Mouse (Mus musculus) left cerebral cortex, postnatal 25 days (tissue): ENCODE measurements around the gene Col9a3. TPM values are rescaled to one million over a fixed set of nuclear protein-coding genes. Genes with fewer than 3 reads are reported as not detected.

Source experiments
- DNase-seq, 2 experiments: peaks; one replicate each; pipeline ENCODE4 v3.0.0; 2022; ENCODE audit warnings: low spot score in 2 of 2, mixed read lengths in 1 of 2
- intact Hi-C: fragments of 180-260 bp; cut with DNase I; formaldehyde crosslinking; loops from one replicate; pipeline ENCODE4 v1.15.1; 2025
- total RNA-seq, 2 experiments: library from RNA; stranded (reverse); gene quantifications; 2 replicates each; pipeline ENCODE4 v1.2.3; 2021

Gene Col9a3
- total RNA-seq, 2 experiments from 2014 or later, result 11.0 to 12.7 TPM

DNA sequence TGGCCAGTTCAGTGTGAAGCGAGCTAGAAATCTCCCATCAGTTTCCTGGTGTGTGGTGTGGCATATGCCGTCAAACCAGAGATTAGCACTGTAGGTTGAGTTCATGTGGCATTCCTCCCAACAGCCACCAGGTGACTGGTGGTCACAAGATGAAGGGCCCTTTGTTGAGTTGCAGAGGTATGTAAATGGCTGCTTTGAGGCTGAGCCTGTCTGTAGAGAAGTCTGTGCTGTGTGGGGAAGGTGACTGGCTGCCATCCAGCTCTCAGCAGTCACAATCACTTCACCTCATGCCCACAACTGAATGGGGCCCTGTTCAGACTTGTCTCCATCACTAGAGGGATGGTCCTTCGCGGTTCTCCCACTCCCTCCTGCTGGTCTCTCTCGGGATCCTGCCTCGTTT lies 7.2 kb downstream of the Col9a3 start:
- DNase-seq, result no peak
- intact Hi-C loops, result no loop called here

DNA sequence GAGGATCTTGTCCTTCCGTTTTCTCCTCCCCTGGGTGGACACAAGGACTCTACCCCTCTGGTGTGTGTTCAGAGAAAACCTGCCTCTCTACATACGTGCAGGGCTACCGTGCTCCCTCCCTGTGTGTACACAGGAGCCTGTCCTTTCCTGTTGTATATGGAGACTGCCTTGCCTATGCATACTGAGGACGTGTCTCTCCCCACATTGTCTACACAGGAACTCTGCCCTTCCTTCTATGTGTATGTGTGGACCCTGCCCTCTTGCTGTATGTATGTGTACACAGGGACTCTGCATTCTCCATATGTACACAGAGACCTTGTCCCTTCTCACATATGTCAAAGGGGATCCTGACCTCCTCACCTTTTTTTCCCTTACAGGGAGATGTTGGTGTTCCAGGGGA lies 12.7 kb downstream of the Col9a3 start:
- intact Hi-C loops, result no loop called here
- no peak for DNase-seq

DNA sequence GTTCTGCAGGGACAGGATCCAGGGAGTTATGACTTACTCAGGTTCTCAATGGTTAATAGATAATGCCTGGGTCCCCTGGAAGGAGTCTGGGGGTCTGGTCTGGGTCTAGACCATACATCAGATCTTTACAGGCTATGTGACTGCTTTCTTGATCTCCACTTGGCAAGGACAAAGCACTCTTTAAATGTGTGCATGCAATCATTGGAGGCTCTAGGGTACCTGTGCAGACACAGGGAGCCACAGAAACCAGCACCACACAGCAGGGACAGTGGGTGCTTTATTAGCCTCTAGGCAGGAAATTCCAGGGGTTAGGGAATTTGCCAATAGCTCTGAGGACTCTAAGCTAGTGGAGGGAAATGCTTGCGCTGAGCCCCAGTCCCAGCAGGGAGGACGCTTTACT lies 14.3 kb downstream of the Col9a3 start:
- intact Hi-C loops, result no loop called here
- DNase-seq, result no peak

DNA sequence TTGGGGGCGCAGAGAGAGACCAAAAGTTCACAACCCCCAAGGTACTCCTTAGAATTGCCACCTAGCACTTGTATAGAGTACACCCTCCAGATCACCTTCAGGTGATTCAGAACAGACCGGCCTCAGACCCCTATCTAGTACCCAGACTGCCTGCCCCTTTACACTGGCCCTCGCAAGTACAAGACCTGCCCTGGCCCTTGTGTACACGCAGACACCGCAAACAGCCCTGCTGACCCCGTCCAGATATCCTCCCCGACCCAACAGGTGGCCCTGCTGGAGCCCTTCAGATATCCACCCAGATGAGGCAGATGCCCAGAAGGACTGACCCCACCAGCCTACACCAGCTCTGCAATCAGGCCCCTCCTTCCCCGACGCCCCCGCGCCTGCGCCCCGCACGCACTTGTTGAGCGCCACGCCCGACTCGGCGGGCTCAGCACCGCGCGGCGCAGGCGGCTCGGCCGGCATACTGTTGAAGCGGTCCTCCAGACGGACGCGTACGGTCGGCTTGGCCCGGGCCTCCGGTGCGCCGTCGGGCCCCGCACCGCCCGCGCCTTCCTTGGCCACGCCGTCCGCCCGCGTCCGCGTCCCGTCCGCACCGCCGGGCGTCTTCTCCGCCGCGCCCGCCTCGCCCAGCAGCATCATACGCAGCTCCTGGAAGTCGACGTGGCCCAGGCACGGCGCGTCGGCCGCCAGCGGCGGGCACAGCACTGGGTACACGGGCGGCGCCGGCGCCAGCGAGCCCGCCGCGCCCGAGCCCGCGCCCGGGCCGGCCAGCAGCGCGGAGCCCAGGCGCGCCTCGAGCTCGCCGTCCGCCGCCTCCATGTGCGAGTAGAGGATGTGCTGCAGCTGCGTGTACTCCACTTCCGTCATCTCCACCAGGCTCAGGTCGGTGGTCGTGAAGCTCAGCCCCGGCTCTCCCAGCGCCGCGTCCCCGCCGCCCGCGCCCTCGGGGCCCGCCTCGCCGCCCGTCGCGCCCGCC lies 44.3 kb downstream of the Col9a3 start:
- intact Hi-C loops, result no loop called here
- no peak for DNase-seq

DNA sequence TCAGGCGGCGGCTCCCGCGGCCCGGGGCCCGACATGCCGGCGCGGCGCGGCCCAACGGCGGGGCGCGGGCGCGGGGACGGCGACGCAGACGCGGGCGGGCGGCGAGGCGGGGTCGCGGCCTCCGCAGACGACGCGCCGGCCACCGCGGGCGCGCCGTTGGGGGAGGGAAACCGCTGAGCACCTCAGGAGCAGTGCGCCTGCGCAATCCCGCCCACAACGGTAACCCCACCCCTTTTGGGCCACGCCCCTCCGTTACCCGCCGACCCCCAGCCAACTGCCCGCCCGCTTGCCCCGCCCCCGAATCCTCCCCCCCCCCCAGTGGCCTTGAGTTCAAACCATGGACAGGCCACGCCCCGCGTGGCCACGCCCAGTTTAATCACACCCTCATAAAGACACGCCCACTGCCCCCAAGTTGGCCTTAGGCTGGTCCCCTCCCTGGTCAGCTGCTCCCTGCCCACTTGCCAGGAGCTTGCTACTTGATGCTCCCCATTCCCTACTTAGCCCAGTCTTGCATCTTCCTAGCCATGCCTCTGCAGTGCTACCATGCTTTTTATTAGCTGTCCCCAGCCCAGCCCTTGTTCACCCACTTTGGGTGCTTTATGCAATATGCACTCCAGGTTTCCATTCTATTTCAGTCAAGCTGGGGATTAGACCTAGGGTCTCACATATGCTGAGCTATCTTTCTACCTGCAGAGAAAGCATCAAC lies 45.1 kb downstream of the Col9a3 start, which contains the start of gene Tcfl5:
Tcfl5 (minus strand) TSS at position 154 of the 706 bp plus-strand sequence.
- DNase-seq, result no peak
- intact Hi-C loops, result no loop called here

DNA sequence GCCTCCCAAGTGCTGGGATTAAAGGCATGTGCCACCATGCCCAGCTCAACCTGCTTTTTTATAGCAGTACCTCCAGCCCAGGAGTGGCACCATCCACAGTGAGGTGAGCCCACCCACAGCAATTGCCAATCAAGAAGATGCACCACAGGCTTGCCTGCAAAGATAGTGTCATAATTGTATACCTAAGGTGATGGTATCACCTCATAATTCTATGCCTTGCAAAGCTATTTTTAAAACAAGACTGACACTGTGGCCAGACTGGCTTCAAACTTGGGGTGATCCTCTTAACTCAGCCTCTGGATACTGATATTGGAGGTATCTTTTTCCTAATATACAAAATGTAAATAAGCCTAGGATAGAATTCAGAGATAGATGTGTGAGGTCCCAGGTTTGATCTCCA lies 46.0 kb downstream of the Col9a3 start:
- intact Hi-C loops, result no loop called here
- DNase-seq, result no peak

DNA sequence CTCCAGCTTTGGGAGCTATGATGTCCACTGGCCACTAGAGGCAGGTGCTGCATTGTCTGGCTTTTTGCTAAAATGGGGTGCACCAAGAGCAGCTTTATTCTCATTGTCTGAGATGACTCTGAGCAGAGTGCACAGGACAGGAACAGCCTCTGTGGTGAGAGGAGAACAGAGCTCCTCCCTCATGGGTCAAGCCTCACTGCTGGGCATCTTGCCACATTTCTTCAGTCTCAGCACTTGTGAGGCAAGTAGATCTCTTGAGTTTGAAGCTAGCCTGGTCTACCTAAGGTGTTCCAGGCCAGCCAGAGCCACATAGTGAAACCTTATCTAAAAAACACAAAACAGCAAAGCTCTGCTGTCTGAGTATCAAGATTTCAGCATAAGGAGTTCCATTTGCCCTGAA lies 49.3 kb downstream of the Col9a3 start:
- intact Hi-C loops, result loop anchor here (5.0 kb wide), 1 partner anchor 60 kb away; the partner anchor contains the start of gene Ogfr
- no peak for DNase-seq

DNA sequence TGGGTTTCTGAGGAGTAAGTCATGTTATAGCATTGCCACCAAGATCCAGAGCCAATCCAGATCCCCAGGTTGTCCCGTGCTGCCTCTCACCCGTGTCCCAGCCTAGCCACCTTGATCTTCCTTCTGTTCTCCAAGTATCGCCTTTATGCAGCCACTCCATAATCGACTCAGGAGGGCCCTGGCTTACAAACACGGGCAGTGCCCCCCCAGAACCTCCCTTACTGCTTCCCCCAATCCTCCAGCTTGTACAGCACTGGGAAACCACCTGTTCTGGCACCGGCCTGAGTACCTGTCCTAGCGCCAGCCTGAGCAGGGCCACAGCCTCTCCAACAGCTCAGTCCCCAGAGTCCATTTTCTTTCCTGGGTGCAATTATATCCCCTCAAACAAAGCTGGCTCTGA lies 57.1 kb downstream of the Col9a3 start:
- intact Hi-C loops, result no loop called here
- no peak for DNase-seq

DNA sequence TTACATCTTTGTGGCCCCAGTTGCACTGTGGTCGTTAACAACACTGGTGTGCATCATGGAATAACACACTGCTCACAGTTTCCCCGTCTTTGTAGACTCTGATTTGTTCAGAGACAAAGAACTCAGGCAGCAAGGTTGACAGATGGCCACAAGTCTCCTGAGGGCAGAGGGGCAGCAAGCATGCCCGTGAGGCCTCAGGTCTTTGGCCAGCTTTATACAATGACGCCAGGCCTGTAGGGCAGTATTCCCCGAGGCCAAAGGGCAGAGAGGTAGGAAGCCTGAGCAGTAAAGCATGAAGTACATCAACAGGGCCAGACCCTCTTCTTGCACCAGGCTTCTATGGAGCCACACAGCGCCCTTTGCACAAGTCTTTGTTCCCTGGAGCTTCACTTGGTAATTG lies 57.6 kb downstream of the Col9a3 start:
- DNase-seq, result no peak
- intact Hi-C loops, result no loop called here

DNA sequence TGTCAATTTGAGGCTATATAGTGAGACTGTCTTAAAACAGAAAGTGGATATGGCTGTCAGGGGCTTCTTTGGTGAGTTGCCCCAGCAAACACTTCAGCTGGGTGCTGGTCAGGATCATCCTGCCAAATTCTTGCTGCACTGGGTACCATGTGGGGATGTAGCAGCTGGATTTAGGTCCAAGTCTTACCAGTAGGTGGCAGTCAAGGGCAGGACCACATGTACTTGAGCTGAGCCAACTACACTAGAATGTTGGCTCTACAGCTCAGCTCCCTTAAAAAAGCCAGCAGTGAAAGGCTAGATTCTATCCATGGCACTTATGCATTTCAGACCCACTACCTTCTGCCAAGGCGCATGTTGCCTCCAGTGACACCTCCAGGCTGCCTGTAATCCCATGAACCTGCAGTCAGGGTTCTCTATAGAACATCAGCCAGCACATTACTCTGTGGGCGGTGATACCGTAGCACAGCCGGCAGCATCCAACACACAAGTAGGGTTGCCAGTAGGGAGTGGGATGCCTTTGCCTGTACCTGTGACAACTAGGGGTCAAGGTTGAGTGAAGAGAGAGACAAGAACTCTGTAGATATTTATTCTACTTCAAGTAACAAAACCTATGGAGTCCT lies 59.9 kb downstream of the Col9a3 start:
- peak; percentile 76 to 87 for DNase-seq
- intact Hi-C loops, result no loop called here

DNA sequence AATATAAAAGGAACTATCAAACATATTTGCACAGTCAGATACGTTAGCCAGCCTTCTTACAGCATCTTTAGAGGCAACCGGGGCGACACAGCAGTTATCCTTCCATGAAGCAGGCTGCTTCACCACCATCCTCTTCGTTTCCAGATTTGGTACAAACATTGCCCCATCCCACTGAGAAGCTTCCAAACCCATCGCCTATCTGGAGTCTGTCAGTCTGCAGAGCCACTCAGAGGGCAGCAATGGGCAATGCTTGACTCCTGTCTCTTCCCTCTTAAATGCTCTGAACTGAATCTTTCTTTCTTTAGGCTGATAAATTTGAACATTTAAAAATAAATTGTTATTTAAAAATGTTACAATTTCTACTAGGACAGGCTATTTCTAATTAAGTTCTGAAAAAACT lies 60.8 kb downstream of the Col9a3 start:
- DNase-seq, result no peak
- intact Hi-C loops, result no loop called here

DNA sequence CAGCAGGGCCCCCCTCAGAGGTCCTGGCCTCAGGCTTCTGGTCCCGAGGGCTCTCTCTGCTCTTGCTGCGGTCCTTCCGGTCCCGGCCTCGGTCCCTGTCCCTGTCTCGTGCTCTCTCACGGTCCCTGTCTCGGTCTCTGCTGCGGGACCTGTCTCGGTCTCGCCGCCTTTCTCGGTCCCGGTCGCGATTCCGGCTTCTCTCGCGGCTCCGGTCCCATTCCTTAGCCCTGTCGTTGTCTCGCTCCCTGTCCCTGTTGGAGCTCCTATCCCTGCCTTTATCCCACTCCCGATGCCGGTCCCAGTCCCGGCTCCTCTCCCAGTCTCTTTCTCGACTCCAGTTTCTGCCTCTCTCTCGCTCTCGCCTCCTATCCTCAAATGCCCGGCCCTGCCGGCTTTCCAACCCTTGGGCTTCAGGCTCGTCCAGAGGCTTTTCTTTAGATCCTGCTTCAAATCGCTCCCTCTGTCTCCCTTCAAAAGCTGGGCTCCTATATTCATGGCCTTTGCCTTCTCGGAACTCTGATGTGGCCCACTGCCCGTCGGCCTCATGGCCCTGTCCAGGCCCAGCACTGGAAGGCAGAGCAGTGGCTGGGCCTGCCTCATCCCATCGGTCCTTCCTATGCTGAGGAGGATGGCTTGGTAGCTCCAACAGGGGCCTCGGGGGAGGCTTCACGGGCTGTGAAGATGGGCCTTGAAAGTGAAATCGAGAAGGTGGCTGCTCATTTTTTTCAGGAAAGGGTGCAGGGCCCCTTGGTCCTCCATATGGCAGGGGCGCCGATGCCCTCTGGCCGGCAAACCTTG lies 62.0 kb downstream of the Col9a3 start:
- no peak for DNase-seq
- intact Hi-C loops, result no loop called here

DNA sequence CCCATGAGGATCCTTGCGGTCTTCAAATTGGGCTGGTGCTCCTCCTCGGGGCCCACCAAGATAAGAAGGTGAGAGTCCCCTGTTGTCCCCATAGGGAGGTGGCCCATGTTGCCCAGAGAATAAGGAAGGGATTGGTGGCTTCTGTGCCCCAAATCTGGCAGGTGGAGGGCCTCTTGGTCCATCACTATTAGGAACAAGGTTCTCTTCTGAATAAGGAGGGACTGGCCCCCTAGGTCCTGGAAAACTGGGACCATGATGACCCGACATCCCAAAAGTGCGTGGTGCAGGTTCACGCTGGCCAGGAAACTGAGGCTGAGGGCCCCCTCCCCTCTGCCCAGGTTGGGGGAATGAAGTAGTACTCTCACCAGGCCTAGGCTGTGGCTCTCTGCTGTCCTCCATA lies 62.9 kb downstream of the Col9a3 start:
- intact Hi-C loops, result no loop called here

DNA sequence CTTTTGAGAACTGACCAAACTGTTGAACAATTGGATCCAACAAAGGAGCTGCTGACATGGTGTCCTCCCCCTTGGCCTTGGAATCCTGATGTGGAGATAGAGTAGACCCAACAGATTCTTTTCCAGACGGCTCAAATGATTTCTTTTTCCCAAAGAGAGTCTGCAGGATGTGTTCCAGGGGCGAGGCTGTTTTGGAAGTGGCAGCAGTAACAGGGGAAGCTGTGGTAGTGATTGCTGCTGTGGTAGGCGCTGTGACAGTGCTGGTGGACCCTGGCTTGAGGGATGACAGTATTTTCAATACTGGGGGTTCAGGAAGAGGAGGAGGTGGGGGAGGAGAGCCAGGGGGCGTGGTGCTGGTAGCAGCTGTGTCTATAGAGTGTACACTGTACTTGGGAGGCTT lies 64.4 kb downstream of the Col9a3 start:
- DNase-seq, result no peak
- intact Hi-C loops, result no loop called here

More for the DNA sequence above, 62.9 kb downstream of the Col9a3 start:
- DNase-seq, result no peak

Other genes starting within 250 kb of the Col9a3 start
- 1 to 10 TPM in 1 of 2 experiments, under 1 TPM in 1; 0.94 to 1.5 TPM for gene Slco4a1, start 141.5 kb upstream of the Col9a3 start, total RNA-seq
- gene Ntsr1, start 97.8 kb upstream of the Col9a3 start, total RNA-seq, result 1 to 10 TPM; 7.1 to 9.2 TPM
- gene Mrgbp, start 16.5 kb upstream of the Col9a3 start, total RNA-seq, result 10 to 100 TPM; 15.5 to 20.1 TPM
- 10 to 100 TPM; 41.6 to 41.8 TPM for gene Ogfr, start 8.5 kb upstream of the Col9a3 start, total RNA-seq
- 1 to 10 TPM; 1.5 to 1.7 TPM for gene Tcfl5, start 44.9 kb downstream of the Col9a3 start, total RNA-seq
- gene Dido1, start 112.2 kb downstream of the Col9a3 start, total RNA-seq, result 10 to 100 TPM; 54.3 to 55.6 TPM
- 10 to 100 TPM; 62.4 to 64.9 TPM for gene Gid8, start 112.3 kb downstream of the Col9a3 start, total RNA-seq
- under 1 TPM; 0.30 to 0.53 TPM for gene Slc17a9, start 127.5 kb downstream of the Col9a3 start, total RNA-seq
- under 1 TPM in 1 of 2 experiments, not detected in 1; 0.16 TPM for gene Bhlhe23, start 179.1 kb downstream of the Col9a3 start, total RNA-seq